Mouse (Mus musculus) embryonic facial prominence, embryonic 11.5 days (tissue): ENCODE data around the gene Zfp106. TPM values are rescaled to one million over a fixed set of nuclear protein-coding genes. Genes with fewer than 3 reads are reported as not detected.
A peak's percentile ranks its signal among the peaks of the same experiment; 100 is the strongest.

Source experiments
- ATAC-seq: fragments of 200-750 bp; cut with Nextera tagmentation; replicated peaks from 2 replicates; pipeline ENCODE4 v1.8.0; 2017; ENCODE audit warnings: low read depth; ENCODE audit not compliant: insufficient number of reproducible peaks, low FRiP score, low TSS enrichment
- DNase-seq: peaks from one replicate; pipeline ENCODE4 v3.0.0-alpha.2; 2015; ENCODE audit warnings: low spot score
- H3K27ac ChIP-seq: fragments of 300-500 bp; sonication (generic); replicated peaks from 2 replicates; pipeline ENCODE4 v1.5.1; 2014; ENCODE audit warnings: mild to moderate bottlenecking, low read depth, low read length, control low read depth
- H3K27me3 ChIP-seq: fragments of 300-500 bp; sonication (generic); 2 replicates; pipeline ENCODE4 v1.6.1; 2014; ENCODE audit warnings: mild to moderate bottlenecking, low read length, moderate library complexity, mixed read lengths; ENCODE audit not compliant: control insufficient read depth, insufficient read depth
- H3K36me3 ChIP-seq: fragments of 300-500 bp; sonication (generic); replicated peaks from 2 replicates; pipeline ENCODE4 v1.6.1; 2014; ENCODE audit warnings: low read depth, mild to moderate bottlenecking, low read length, moderate library complexity, mixed read lengths; ENCODE audit not compliant: control insufficient read depth, insufficient read depth
- H3K4me1 ChIP-seq: fragments of 300-500 bp; sonication (generic); 2 replicates; pipeline ENCODE4 v1.6.1; 2014; ENCODE audit warnings: low read length, mixed read lengths; ENCODE audit not compliant: control insufficient read depth, insufficient read depth
- H3K4me2 ChIP-seq: fragments of 300-500 bp; sonication (generic); 2 replicates; pipeline ENCODE4 v1.6.1; 2014; ENCODE audit warnings: low read depth, mild to moderate bottlenecking, control low read depth, low read length, moderate library complexity
- H3K4me3 ChIP-seq: fragments of 300-500 bp; sonication (generic); 2 replicates; pipeline ENCODE4 v1.5.1; 2014; ENCODE audit warnings: low read depth, low read length, control low read depth
- H3K9ac ChIP-seq: fragments of 300-500 bp; sonication (generic); replicated peaks from 2 replicates; pipeline ENCODE4 v1.6.1; 2014; ENCODE audit warnings: mild to moderate bottlenecking, control low read depth, low read length
- H3K9me3 ChIP-seq: fragments of 300-500 bp; sonication (generic); replicated peaks from 2 replicates; pipeline ENCODE4 v1.6.1; 2016; ENCODE audit warnings: mild to moderate bottlenecking, low read length, inconsistent platforms, mixed read lengths; ENCODE audit not compliant: control insufficient read depth
- whole genome bisulfite sequencing: fragments of 180-500 bp; shearing (Covaris S2); extraction: QIAGEN DNeasy Blood & Tissue Kit; methylation state at CpG from one replicate; pipeline ENCODE4 v1.1.7; 2014; 5-methylcytosine and 5-hydroxymethylcytosine counted together
- polyA plus RNA-seq: library from polyadenylated mRNA; unstranded; fragments of >200 nt; fragmentation: Nextera tagmentation; extraction: Ambion mirVana; gene quantifications from 2 replicates; pipeline ENCODE4 v1.2.1, GENCODE M21; 2014

Gene Zfp106
- 55.9 and 59.2 TPM in 2 replicates for polyA plus RNA-seq

DNA sequence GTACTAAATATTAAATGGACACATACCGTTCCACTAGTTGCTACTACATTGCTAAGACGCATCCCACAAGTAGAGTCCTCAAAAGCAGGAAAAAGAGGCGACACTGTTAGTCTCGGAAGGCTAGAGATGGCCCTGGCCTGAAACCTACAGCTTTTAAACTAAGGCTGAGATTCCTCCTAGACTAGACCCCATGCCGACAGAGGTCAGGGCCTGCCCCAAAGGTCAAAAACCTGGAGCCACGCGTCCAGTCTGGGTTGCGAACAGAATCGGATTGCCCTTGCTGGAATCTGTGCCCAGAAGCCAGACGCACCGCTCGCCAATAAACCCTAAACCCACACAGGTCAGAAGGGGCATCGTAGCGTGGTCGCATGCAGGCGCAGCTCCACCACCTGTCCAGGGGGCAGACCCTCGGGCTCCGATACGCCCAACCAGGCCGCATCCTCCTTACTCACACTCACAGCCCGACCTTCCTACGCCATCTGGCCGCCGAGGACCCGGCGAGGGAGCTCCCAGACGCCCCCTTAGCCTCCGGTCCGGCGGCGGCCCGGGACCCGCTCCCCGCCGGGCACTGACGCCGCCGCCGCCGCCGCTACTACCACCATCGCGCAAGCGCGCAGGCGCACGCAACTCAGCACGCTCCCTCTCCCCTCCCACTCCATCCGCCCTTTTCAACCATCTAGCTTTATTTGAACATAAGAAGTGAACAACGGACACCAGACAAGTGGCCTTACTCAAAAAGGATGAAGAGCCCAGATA, at the start of gene Zfp106:
TSS of gene Zfp106 (minus strand) at position 609 of the 756 bp plus-strand sequence.
- peak within 1 kb of the TSS; percentile 59; the same call in 1 of the 2 replicates for H3K27ac ChIP-seq
- ATAC-seq (peak; percentile 86), DNase-seq (peak; percentile 93)
- no peaks in the 10 kb centered on the region for H3K4me1 ChIP-seq
- under 1% methylated on average over 49 of the region's 50 CpGs for WGBS
- peak within 1 kb of the TSS; percentile 95 for H3K9ac ChIP-seq
- H3K9me3 ChIP-seq, result no peaks in the 10 kb centered on the region
- H3K4me2 ChIP-seq, result peak within 1 kb of the TSS; percentile 68
- H3K27me3 ChIP-seq, result no peaks in the 10 kb centered on the region
- H3K4me3 ChIP-seq, result peak within 1 kb of the TSS; percentile 90
- no peaks in the 10 kb centered on the region for H3K36me3 ChIP-seq

DNA sequence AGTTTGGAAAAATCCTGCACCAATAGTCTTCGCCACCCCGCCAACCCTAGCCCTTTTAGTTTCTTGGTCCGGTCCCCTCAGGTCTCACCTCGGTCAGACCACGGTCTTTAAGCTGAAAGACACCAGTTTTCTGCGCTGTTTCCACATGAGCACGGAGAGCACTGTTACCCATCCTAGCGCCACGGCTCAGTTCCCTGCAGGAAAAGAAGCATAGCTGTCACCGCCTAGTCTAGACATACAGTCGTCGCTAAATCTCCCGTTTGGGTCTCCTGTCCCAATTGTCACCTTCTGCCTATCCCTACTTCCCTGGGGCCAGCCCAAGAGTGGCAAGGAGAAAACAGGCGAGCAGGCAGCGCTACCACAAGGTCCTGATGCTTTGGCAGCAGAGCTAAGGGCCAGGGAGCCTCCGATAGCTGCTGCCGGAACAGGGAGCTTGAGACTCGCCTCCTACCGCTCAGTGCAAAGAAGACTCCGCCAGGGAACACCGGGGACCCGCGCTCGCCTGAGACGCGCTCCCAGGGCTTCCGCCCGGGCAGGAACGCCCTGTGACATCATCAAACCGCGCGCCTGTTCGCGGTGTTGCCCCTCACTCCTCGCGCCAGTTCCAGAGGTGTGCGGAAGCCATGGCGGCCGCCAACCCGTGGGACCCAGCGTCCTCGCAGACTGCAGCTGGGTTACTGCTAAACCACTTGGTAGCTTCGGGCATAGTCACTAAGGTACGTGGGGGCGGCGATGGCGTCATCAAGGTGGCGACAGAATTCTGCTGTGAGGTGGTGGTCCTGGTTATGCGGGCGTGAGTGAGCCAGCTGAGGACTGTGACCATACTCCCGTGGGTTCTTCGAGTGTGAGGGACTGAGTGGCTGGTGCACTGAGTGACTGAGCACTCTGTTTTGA, 45.4 kb upstream of the Zfp106 start, which contains the start of the genes Haus2 and Lrrc57:
TSS of gene Haus2 (plus strand) at position 554 of the 894 bp plus-strand sequence.
TSS of gene Lrrc57 (minus strand) at position 691 of the 894 bp plus-strand sequence.
- no peaks in the 10 kb centered on the region; the same call in 1 of the 2 replicates for H3K36me3 ChIP-seq
- H3K9ac ChIP-seq, result peak within 1 kb of the TSS; percentile 78
- H3K27ac ChIP-seq, result peak within 1 kb of the TSS; percentile 67
- H3K4me2 ChIP-seq, result peak within 1 kb of the TSS; percentile 75
- DNase-seq (peak; percentile 93), ATAC-seq (peak; percentile 91)
- WGBS, result under 1% methylated on average over 52 of the region's 52 CpGs
- peak within 1 kb of the TSS; percentile 76 for H3K4me3 ChIP-seq
- no peaks in the 10 kb centered on the region for H3K9me3 ChIP-seq
- H3K4me1 ChIP-seq, result no peaks in the 10 kb centered on the region
- H3K27me3 ChIP-seq, result no peaks in the 10 kb centered on the region

DNA sequence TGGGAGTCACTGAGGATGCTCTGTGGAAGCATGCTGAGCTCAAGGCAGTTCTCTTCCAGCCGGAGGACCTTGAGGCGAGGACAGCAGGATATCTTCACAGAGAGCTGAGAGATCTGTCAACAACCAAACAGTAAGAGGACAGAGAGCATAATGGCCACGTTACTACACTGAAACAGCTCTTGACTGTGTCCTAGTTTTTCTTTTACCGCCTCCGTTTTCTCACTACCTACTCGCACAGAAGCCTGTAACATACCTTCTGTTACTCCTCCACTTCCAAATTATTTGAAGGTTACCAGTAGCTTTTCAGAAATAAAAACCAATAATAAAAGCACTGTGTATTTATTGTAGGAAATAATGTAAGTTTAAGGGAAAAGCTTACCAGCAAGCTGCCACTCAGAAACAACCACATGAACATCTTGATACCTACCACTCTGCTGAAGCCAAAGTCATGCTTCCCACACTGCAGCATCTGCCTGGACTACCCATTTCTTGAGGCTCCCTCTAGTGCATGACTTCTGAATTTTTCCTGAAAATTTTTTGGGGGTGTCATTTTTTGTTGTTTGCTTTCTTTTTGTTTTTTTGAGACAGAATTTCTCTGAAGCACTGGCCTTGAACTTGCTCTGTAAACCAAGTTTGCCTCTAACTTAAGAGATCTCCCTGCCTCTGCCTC, 42.5 kb upstream of the Zfp106 start:
- peak; percentile 9 for DNase-seq

DNA sequence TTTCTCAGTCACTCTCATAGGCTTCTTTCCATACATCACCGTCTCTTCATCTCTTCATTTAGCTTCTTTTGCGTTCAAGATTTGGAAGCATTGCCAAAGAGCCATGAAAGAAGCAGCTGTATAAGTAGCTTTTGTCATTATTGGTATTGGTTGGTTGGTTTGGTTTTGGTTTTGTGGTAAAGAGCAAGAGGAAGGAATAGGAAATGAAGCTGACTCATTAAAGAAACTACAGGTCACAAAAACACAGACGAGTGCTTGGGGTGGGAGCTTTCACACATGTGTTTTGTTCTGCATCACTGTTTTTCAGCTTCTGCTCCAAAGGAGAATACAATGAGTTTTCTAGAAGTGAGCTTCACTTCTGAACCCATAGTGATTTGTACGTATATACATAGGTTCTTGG, 35.9 kb upstream of the Zfp106 start:
- Histone ChIP-seq H3K9ac (no peak overlapping the region), H3K9me3 (no peaks in the 10 kb centered on the region), H3K4me1 (no peaks in the 10 kb centered on the region), H3K4me3 (no peak overlapping the region), H3K27me3 (no peaks in the 10 kb centered on the region), H3K4me2 (no peak overlapping the region), H3K27ac (no peak overlapping the region), H3K36me3 (peaks cover 2% of the 10 kb centered on the region)
- no peak for DNase-seq
- no peak for ATAC-seq
- WGBS, result 93% methylated on average over 4 of the region's 4 CpGs

More for the DNA sequence above, 42.5 kb upstream of the Zfp106 start:
- Histone ChIP-seq H3K9me3 (no peaks in the 10 kb centered on the region), H3K36me3 (no peaks in the 10 kb centered on the region), H3K27ac (no peak overlapping the region), H3K4me3 (no peak overlapping the region), H3K9ac (no peak overlapping the region), H3K27me3 (no peaks in the 10 kb centered on the region), H3K4me2 (no peak overlapping the region), H3K4me1 (no peaks in the 10 kb centered on the region)
- ATAC-seq, result no peak
- 86% methylated on average over 6 of the region's 6 CpGs for WGBS

DNA sequence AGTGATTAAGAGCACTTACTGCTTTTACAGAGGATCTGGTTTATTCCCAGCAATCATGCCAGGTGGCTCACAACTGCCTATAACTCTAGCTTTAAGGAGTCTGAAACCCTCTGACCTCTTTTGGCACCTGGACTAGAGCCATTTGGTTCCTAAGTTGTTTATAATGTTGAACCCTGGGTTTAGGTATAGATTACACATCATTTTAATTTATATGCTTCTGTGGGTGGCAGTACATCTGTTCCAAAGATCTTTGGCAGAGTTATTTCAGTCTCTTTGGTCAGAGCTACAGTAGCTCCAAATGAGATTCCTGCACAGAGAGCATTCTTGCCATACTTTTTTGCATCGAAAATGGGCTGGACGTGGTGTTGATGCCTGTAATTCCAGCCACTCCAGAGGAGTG, 34.1 kb upstream of the Zfp106 start:
- Histone ChIP-seq H3K27ac (no peak overlapping the region), H3K36me3 (peaks cover 4% of the 10 kb centered on the region), H3K4me2 (no peak overlapping the region), H3K9me3 (no peaks in the 10 kb centered on the region), H3K9ac (no peak overlapping the region), H3K4me3 (no peak overlapping the region), H3K27me3 (no peaks in the 10 kb centered on the region), H3K4me1 (no peaks in the 10 kb centered on the region)
- ATAC-seq (no peak), DNase-seq (no peak)
- WGBS, result 91% methylated on average over 2 of the region's 2 CpGs

DNA sequence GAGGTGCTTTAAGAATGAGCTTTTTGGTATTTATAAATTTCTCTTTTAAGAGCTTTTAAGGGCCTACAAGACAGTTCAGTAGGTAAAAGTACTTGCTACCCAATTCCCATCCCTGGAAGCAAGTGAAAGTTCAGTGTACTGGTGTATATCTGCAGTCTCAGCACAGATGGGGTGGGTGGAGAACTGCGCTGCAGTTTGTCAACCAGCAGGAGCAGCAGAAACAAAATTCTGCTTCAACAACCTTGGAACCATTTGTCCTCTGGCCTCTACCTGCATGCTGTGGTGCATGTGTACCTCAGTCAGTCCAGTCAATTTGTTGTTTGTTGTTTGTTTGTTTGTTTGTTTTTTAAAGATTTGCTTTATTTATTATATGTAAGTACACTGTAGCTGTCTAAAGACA, 28.6 kb upstream of the Zfp106 start:
- no peaks in the 10 kb centered on the region for H3K9me3 ChIP-seq
- ATAC-seq (no peak), DNase-seq (no peak)
- no peak overlapping the region for H3K9ac ChIP-seq
- H3K36me3 ChIP-seq, result peaks cover 4% of the 10 kb centered on the region
- no peak overlapping the region for H3K27ac ChIP-seq
- H3K4me1 ChIP-seq, result no peaks in the 10 kb centered on the region
- WGBS, result 100% methylated on average over 1 of the region's 1 CpGs
- no peak overlapping the region for H3K4me3 ChIP-seq
- H3K27me3 ChIP-seq, result no peaks in the 10 kb centered on the region
- H3K4me2 ChIP-seq, result no peak overlapping the region

DNA sequence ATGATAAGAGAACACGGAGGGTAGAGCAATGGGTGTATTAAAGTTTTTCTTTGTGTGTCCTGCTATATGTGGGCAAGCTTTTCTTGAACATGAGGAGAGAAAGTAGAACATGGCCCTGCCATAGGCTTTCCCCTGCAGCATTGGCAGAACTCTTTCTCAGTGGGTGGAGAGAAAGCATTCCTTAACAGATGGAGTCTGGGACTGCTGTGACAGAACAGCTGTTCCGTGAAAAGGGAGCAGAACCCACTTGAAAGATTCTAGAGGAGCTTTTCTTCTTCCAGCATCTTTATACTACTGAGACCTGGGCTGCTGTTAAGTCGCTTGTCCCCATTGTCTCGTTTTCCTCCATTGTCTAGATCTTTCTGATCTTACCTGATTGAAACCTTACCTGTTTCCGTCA, 26.1 kb upstream of the Zfp106 start:
- no peak for ATAC-seq
- peaks cover 2% of the 10 kb centered on the region; the same call in 1 of the 2 replicates for H3K36me3 ChIP-seq
- 83% methylated on average over 5 of the region's 5 CpGs for WGBS

More for the DNA sequence above, 26.1 kb upstream of the Zfp106 start:
- Histone ChIP-seq H3K27ac (no peak overlapping the region), H3K9me3 (no peaks in the 10 kb centered on the region), H3K27me3 (no peaks in the 10 kb centered on the region), H3K4me2 (no peak overlapping the region), H3K9ac (no peak overlapping the region), H3K4me1 (no peaks in the 10 kb centered on the region), H3K4me3 (no peak overlapping the region)
- DNase-seq, result no peak
